Mouse (Mus musculus): Measurements from ENCODE around the gene Cep89. TPM values are rescaled to one million over a fixed set of nuclear protein-coding genes. Genes with fewer than 3 reads are reported as not detected.

Gene Cep89
- polyA plus RNA-seq, 1 experiment = 19.3 TPM

GRCm38 (mm10) chr7:35485126-35485525, 88.3 kb downstream of the Cep89 start:
- no peak for DNase-seq (ENCODE audit: low read depth)

DNA sequence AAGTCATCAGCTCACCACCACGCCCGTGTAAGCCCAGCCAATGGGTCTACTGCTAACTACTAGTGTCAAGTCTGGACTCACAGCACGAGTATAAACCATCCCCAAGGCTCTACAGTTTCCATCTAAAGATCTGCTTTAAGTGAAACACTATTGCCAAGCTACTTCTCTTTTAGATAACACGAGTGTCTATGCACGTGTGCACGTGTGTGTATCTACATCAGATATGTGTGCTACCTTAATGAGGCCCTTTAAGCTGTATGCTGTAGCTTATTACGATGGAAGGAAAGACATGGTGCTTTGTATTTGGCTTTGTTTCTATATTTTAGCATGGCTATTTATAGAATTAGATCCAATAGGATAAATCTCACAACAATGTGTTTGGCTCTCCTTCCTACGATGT, 89.7 kb downstream of the Cep89 start:
- DNase-seq (ENCODE audit: low read depth) = no peak

Other genes with a start within 250 kb of the Cep89 start
- gene Slc7a10, start 210.7 kb upstream of the Cep89 start, polyA plus RNA-seq (2012; rRNA removed) = 163 and 251 TPM in 2 replicates
- gene Lrp3, start 181.5 kb upstream of the Cep89 start, polyA plus RNA-seq (2012; rRNA removed) = 7.3 and 8.2 TPM in 2 replicates
- gene Gpatch1, start 78.6 kb upstream of the Cep89 start, polyA plus RNA-seq (2012; rRNA removed) = 4.1 and 5.2 TPM in 2 replicates
- gene Rhpn2, start 62.9 kb upstream of the Cep89 start, polyA plus RNA-seq (2012; rRNA removed) = 7.2 and 7.4 TPM in 2 replicates
- gene Faap24, start 199 bp upstream of the Cep89 start, polyA plus RNA-seq (2012; rRNA removed) = 3.3 and 3.6 TPM in 2 replicates
- 8.0 and 9.9 TPM in 2 replicates for gene Slc7a9, start 51.8 kb downstream of the Cep89 start, polyA plus RNA-seq (2012; rRNA removed)
- 0.22 and 0.23 TPM in 2 replicates for gene Tdrd12, start 140.7 kb downstream of the Cep89 start, polyA plus RNA-seq (2012; rRNA removed)
- gene Nudt19, start 159.3 kb downstream of the Cep89 start, polyA plus RNA-seq (2012; rRNA removed) = 32.0 and 36.7 TPM in 2 replicates
- 0.16 and 0.23 TPM in 2 replicates for gene Rgs9bp, start 188.5 kb downstream of the Cep89 start, polyA plus RNA-seq (2012; rRNA removed)
- gene Ankrd27, start 189.2 kb downstream of the Cep89 start, polyA plus RNA-seq (2012; rRNA removed) = 29.6 and 33.6 TPM in 2 replicates